Comparison of ENCODE assay signal across 10 mouse cellular contexts in genomic region chr8:79620000-79620399, GRCm38 (mm10). TPM values are rescaled to one million over a fixed set of nuclear protein-coding genes. Genes with fewer than 3 reads are reported as not detected.
DNase-seq lines count a peak whose midpoint lies in the region; ATAC-seq and TF ChIP-seq lines count a peak whose summit lies in the region.
"Had no signal": no experiment of that assay in that cellular context is flagged by ENCODE, and none has a peak within 500 bp of the region (broad histone marks: within the 10 kb centered on the region; RNA-seq: fewer than 3 reads in every experiment).

No protein-coding gene starts in this region.

- H3K9me3 ChIP-seq in kidney, postnatal 0 days (replicated peaks; ENCODE audit: low read length) = no peaks in the 10 kb centered on the region
- no peaks in the 10 kb centered on the region for H3K9me3 ChIP-seq in liver, embryonic 11.5 days (ENCODE audit: control insufficient read depth, low read length)

- H3K9ac ChIP-seq in kidney, postnatal 0 days (ENCODE audit: low read depth, low read length) = no peak overlapping the region
- 0 out of 2 replicates have a peak overlapping the region, but pooled peaks have one; percentile 16 for H3K9ac ChIP-seq in liver, embryonic 11.5 days (ENCODE audit: low read depth, low read length)

- no peak for DNase-seq in kidney, postnatal 0 days (ENCODE audit: low spot score)
- no peak for DNase-seq in kidney, postnatal 25 days
- DNase-seq in embryo, embryonic 10.5 days (ENCODE audit: low spot score) = peak; percentile 27
- DNase-seq in liver, embryonic 11.5 days (ENCODE audit: low spot score) = no peak
- DNase-seq in right cerebral cortex, postnatal 14 days = no peak
- no peak for DNase-seq in urinary bladder, postnatal 14 days (ENCODE audit: low spot score)
- DNase-seq in layer of hippocampus, adult 11-12 months (ENCODE audit: low spot score) = no peak
- DNase-seq: lung, postnatal 14 days; thymus, postnatal 25 days had no signal

- WGBS in kidney, postnatal 0 days = 38% methylated on average over 3 of the region's 3 CpGs
- 8% methylated on average over 3 of the region's 3 CpGs for WGBS in liver, embryonic 11.5 days

- no peaks in the 10 kb centered on the region for H3K27me3 ChIP-seq in kidney, postnatal 0 days (ENCODE audit: insufficient read depth, low read length)
- no peaks in the 10 kb centered on the region for H3K27me3 ChIP-seq in liver, embryonic 11.5 days (replicated peaks; ENCODE audit: control insufficient read depth, insufficient read depth, low read length)

- H3K4me2 ChIP-seq in kidney, postnatal 0 days (ENCODE audit: low read length) = no peak overlapping the region
- peak overlapping the region; percentile 50 for H3K4me2 ChIP-seq in liver, embryonic 11.5 days

- H3K27ac ChIP-seq in kidney, postnatal 0 days = peak overlapping the region; percentile 54; the same call in 1 of the 2 replicates
- peak overlapping the region; percentile 54; the same call in 1 of the 2 replicates for H3K27ac ChIP-seq in liver, embryonic 11.5 days (ENCODE audit: low read depth, low read length)

- H3K36me3 ChIP-seq in kidney, postnatal 0 days (ENCODE audit: insufficient read depth, low read length) = no peaks in the 10 kb centered on the region
- no peaks in the 10 kb centered on the region for H3K36me3 ChIP-seq in liver, embryonic 11.5 days (ENCODE audit: control insufficient read depth, insufficient read depth, low read length)

- peaks cover 5% of the 10 kb centered on the region; the same call in 1 of the 2 replicates for H3K4me1 ChIP-seq in kidney, postnatal 0 days (replicated peaks; ENCODE audit: insufficient read depth, low read length)
- peaks cover 29% of the 10 kb centered on the region for H3K4me1 ChIP-seq in liver, embryonic 11.5 days (replicated peaks; ENCODE audit: control insufficient read depth, insufficient read depth, low read length)

- no peak for TF ChIP-seq CTCF in kidney, postnatal 0 days (IDR thresholded peaks at IDR 0.05; ENCODE audit: low read depth)

- no peak for ATAC-seq in kidney, postnatal 0 days (replicated peaks; ENCODE audit: low FRiP score, low read depth)
- peak; percentile 68 for ATAC-seq in erythroid progenitor cell, adult 5-6 weeks (replicated peaks; ENCODE audit: low FRiP score, poor library complexity, severe bottlenecking)
- ATAC-seq in liver, embryonic 11.5 days (replicated peaks; ENCODE audit: low FRiP score) = peak; percentile 89

- no peak overlapping the region for H3K4me3 ChIP-seq in kidney, postnatal 0 days (replicated peaks; ENCODE audit: low read depth, low read length)
- H3K4me3 ChIP-seq in liver, embryonic 11.5 days (ENCODE audit: low read depth, low read length) = no peak overlapping the region

RNA-seq across cellular contexts. Expression of gene Otud4, which starts 19.4 kb away (rescaled TPM):
- 11.2 and 12.1 TPM in 2 replicates for polyA plus RNA-seq in kidney, postnatal 0 days (2015; fragmentation: Nextera tagmentation; extraction: Ambion mirVana)
- 22.2 and 47.2 TPM in 2 replicates for total RNA-seq in erythroid progenitor cell, adult 5-6 weeks (2015; ENCODE audit: low replicate concordance)
- 33.2 and 51.1 TPM in 2 replicates for total RNA-seq in erythroid progenitor cell, adult 5-6 weeks (2017; ENCODE audit: low replicate concordance)
- 26.3 and 27.1 TPM in 2 replicates for polyA plus RNA-seq in liver, embryonic 11.5 days (2014; fragmentation: Nextera tagmentation; extraction: Ambion mirVana)
